Mouse (Mus musculus) hindbrain, embryonic 10.5 days (tissue): ENCODE measurements around the gene Man2a1. TPM values are rescaled to one million over a fixed set of nuclear protein-coding genes. Genes with fewer than 3 reads are reported as not detected.

Source experiments
- DNase-seq: peaks from one replicate; pipeline ENCODE4 v3.0.0-alpha.2; 2017; ENCODE audit warnings: low spot score
- H3K27ac ChIP-seq: fragments of 300-500 bp; sonication (generic); 2 replicates; pipeline ENCODE4 v1.5.1; 2016; ENCODE audit warnings: mild to moderate bottlenecking, moderate library complexity
- H3K27me3 ChIP-seq: fragments of 300-500 bp; sonication (generic); 2 replicates; pipeline ENCODE4 v1.6.1; 2016; ENCODE audit warnings: mild to moderate bottlenecking; ENCODE audit not compliant: poor library complexity, insufficient read depth, severe bottlenecking
- H3K36me3 ChIP-seq: fragments of 300-500 bp; sonication (generic); 2 replicates; pipeline ENCODE4 v1.6.1; 2016; ENCODE audit warnings: mild to moderate bottlenecking, moderate library complexity
- H3K4me1 ChIP-seq: fragments of 300-500 bp; sonication (generic); replicated peaks from 2 replicates; pipeline ENCODE4 v1.6.1; 2016; ENCODE audit warnings: mild to moderate bottlenecking
- H3K4me3 ChIP-seq: fragments of 300-500 bp; sonication (generic); 2 replicates; pipeline ENCODE4 v1.5.1; 2016; ENCODE audit warnings: mild to moderate bottlenecking, moderate library complexity
- H3K9me3 ChIP-seq: fragments of 300-500 bp; sonication (generic); 2 replicates; pipeline ENCODE4 v1.6.1; 2016; ENCODE audit warnings: mild to moderate bottlenecking, moderate library complexity
- WGBS: fragments of 180-500 bp; shearing (Covaris S2); methylation state at CpG from one replicate; pipeline ENCODE4 v1.1.7; 2016; 5-methylcytosine and 5-hydroxymethylcytosine counted together
- polyA plus RNA-seq: library from polyadenylated mRNA; unstranded; fragments of >200 nt; fragmentation: Nextera tagmentation; extraction: Ambion mirVana; gene quantifications from 2 replicates; pipeline ENCODE4 v1.2.1, GENCODE M21; 2016

Gene Man2a1
- 3.2 and 5.0 TPM in 2 replicates for polyA plus RNA-seq

- Histone ChIP-seq H3K36me3 (no peaks in the 10 kb centered on the region), H3K27ac (peak within 1 kb of the TSS; percentile 97), H3K4me1 (peaks cover 42% of the 10 kb centered on the region), H3K4me3 (peak within 1 kb of the TSS; percentile 81), H3K27me3 (no peaks in the 10 kb centered on the region), H3K9me3 (no peaks in the 10 kb centered on the region)
- WGBS: under 1% methylated on average over 63 of the region's 69 CpGs
- DNase-seq: peak; percentile 85
These were observed at the start of gene Man2a1 for GRCm38 (mm10) chr17:64600372-64601090. Gene Man2a1, plus strand, starts transcription at chr17:64600736.

- Histone ChIP-seq H3K9me3 (no peaks in the 10 kb centered on the region), H3K27me3 (no peaks in the 10 kb centered on the region), H3K4me3 (no peak overlapping the region), H3K27ac (no peak overlapping the region), H3K4me1 (peaks cover 8% of the 10 kb centered on the region; the same call in 1 of the 2 replicates), H3K36me3 (no peaks in the 10 kb centered on the region)
- DNase-seq: no peak
- WGBS: 94% methylated on average over 10 of the region's 10 CpGs
These were observed 47.2 kb upstream of the Man2a1 start for GRCm38 (mm10) chr17:64553358-64553757.

DNA sequence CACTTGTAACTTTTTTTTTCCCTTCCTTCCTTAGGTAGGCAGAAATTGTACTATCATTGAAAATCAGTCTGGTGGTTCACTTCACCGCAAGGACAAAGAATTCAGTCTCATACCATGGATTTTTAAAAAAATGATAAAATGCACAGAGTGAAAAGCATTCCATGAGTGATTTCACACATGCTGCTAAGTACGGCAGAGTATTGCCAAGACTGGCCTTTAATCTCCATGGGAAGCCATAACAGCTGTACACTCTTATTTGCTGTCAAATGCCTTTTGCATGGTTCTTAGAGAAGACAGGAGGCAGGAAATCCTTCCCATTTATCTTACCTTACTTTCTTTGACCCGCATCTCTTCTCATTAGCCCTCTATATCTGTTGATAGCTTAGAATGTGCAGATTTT, 45.6 kb upstream of the Man2a1 start:
- no peaks in the 10 kb centered on the region for H3K9me3 ChIP-seq
- no peak overlapping the region for H3K27ac ChIP-seq
- 83% methylated on average over 3 of the region's 3 CpGs for WGBS
- H3K36me3 ChIP-seq: no peaks in the 10 kb centered on the region
- no peaks in the 10 kb centered on the region for H3K27me3 ChIP-seq
- DNase-seq: no peak
- peaks cover 21% of the 10 kb centered on the region; the same call in 1 of the 2 replicates for H3K4me1 ChIP-seq
- no peak overlapping the region for H3K4me3 ChIP-seq

- Histone ChIP-seq H3K9me3 (no peaks in the 10 kb centered on the region), H3K4me1 (peaks cover 27% of the 10 kb centered on the region; the same call in 1 of the 2 replicates), H3K36me3 (no peaks in the 10 kb centered on the region), H3K27ac (no peak overlapping the region), H3K4me3 (no peak overlapping the region), H3K27me3 (no peaks in the 10 kb centered on the region)
- 89% methylated on average over 22 of the region's 22 CpGs for WGBS
- DNase-seq: no peak
These were observed 43.7 kb upstream of the Man2a1 start for GRCm38 (mm10) chr17:64556661-64557445.

DNA sequence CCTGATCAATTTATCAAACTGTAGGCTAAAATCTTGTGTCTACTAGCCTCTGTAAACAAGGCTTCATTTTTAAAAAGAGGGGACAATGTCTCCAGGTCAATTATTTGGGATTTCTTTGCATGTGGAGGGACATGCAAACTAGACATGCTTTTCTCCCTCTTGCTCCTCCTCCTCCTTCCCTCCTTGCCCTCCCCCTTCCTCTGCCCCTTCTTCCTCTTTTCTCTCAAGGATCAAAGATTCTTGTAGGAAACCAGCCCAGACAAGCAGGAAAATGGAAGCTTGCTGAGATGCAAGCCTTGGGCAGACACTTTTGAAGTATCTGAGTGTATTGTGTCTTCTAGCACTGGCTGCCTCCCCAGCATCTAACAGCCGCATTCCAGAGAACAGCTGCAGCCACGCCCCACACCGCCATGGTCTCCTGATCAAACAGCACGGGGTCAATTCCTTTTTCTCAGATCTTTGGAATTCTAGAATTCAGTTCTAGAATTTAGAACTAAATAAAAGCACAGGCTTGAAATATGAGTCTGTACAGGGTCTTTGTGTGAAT, 41.5 kb upstream of the Man2a1 start:
- Histone ChIP-seq H3K27ac (peak overlapping the region; percentile 64), H3K9me3 (no peaks in the 10 kb centered on the region), H3K4me1 (peaks cover 27% of the 10 kb centered on the region; the same call in 1 of the 2 replicates), H3K27me3 (no peaks in the 10 kb centered on the region), H3K4me3 (peak overlapping the region; percentile 9; the same call in 1 of the 2 replicates), H3K36me3 (no peaks in the 10 kb centered on the region)
- peak; percentile 64 for DNase-seq
- WGBS: 3% methylated on average over 4 of the region's 4 CpGs

GRCm38 (mm10) chr17:64566435-64566834, 34.1 kb upstream of the Man2a1 start:
- WGBS: 82% methylated on average over 6 of the region's 6 CpGs
- Histone ChIP-seq H3K4me3 (no peak overlapping the region), H3K9me3 (peaks cover 6% of the 10 kb centered on the region; the same call in 1 of the 2 replicates), H3K36me3 (no peaks in the 10 kb centered on the region), H3K27ac (no peak overlapping the region), H3K4me1 (0 out of 2 replicates have a peak, but pooled peaks cover 5% of the 10 kb centered on the region), H3K27me3 (no peaks in the 10 kb centered on the region)
- DNase-seq: no peak

DNA sequence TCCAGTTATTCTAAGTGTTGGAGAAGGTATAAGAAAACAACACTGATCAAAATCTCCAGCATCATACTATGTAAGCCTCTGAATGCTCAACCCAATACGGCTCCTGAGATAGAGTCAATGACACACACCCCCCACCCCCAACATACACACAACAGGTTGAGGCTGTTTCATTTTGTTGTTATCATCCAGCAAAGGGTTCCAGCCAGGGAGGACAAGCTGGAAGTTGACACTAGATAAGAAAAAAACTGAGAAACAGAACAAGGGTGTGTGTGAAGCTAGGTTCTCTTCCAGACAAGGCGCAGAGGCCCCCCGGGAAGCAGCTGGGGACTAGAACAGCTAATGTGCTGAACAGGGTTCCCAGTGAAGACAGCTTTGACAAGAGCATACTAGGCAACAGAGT, 33.0 kb upstream of the Man2a1 start:
- WGBS: 91% methylated on average over 3 of the region's 3 CpGs
- DNase-seq: no peak
- Histone ChIP-seq H3K27ac (no peak overlapping the region), H3K4me1 (0 out of 2 replicates have a peak, but pooled peaks cover 5% of the 10 kb centered on the region), H3K36me3 (no peaks in the 10 kb centered on the region), H3K4me3 (no peak overlapping the region), H3K9me3 (peaks cover 6% of the 10 kb centered on the region; the same call in 1 of the 2 replicates), H3K27me3 (no peaks in the 10 kb centered on the region)

DNA sequence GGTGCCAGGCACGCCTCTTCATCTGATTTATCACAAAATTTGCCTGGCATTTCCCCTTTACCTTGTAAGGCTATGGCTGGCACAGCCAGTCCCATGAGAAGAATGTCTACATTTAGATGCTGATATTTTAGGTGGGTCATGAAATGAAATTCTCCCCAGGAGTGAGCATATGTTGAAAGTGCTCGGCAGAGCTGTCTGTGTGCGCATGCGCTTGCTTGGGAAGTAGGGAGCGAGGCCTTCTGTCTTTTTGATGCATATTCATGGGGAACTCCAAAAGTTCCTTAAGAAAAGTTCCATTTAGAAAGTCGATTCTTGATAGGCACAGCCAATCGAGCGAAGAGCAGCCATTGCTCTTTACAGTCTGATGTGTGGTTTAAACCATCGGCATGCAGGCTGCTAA, 26.6 kb upstream of the Man2a1 start:
- no peak for DNase-seq
- Histone ChIP-seq H3K4me1 (0 out of 2 replicates have a peak, but pooled peaks cover 9% of the 10 kb centered on the region), H3K4me3 (no peak overlapping the region), H3K27me3 (no peaks in the 10 kb centered on the region), H3K36me3 (no peaks in the 10 kb centered on the region), H3K9me3 (peaks cover 6% of the 10 kb centered on the region; the same call in 1 of the 2 replicates), H3K27ac (no peak overlapping the region)
- WGBS: 92% methylated on average over 9 of the region's 9 CpGs

DNA sequence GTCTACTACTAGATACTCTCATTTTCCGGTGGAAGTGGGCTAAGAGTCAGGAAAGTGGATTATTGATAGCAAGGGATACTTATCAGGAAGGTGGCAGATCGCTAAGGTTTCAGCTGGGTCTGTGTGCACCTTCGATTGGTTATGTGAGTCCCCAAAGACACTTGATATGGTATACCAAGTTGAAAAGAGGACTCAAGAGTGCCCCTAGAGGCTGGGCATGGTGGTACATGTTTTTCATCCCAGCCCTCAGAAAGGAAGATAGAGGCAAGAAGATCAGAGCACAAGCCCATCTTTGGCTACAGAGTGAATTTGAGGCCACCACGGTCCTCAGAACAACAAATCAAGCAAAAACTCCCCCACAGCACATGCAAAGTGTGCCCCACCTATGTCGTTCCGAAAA, 25.3 kb upstream of the Man2a1 start:
- Histone ChIP-seq H3K4me3 (no peak overlapping the region), H3K9me3 (no peaks in the 10 kb centered on the region), H3K36me3 (no peaks in the 10 kb centered on the region), H3K27me3 (no peaks in the 10 kb centered on the region), H3K27ac (no peak overlapping the region), H3K4me1 (0 out of 2 replicates have a peak, but pooled peaks cover 9% of the 10 kb centered on the region)
- DNase-seq: no peak
- 73% methylated on average over 6 of the region's 6 CpGs for WGBS

- Histone ChIP-seq H3K27ac (no peak overlapping the region), H3K9me3 (no peaks in the 10 kb centered on the region), H3K4me3 (no peak overlapping the region), H3K4me1 (0 out of 2 replicates have a peak, but pooled peaks cover 9% of the 10 kb centered on the region), H3K36me3 (no peaks in the 10 kb centered on the region), H3K27me3 (no peaks in the 10 kb centered on the region)
- DNase-seq: no peak
- 48% methylated on average over 5 of the region's 5 CpGs for WGBS
These were observed 23.1 kb upstream of the Man2a1 start for GRCm38 (mm10) chr17:64577485-64577884.

GRCm38 (mm10) chr17:64578346-64578745, 22.2 kb upstream of the Man2a1 start:
- no peak overlapping the region for H3K4me3 ChIP-seq
- no peaks in the 10 kb centered on the region for H3K27me3 ChIP-seq
- WGBS: 38% methylated on average over 4 of the region's 4 CpGs
- 0 out of 2 replicates have a peak, but pooled peaks cover 9% of the 10 kb centered on the region for H3K4me1 ChIP-seq
- H3K27ac ChIP-seq: no peak overlapping the region
- no peak for DNase-seq
- no peaks in the 10 kb centered on the region for H3K9me3 ChIP-seq
- H3K36me3 ChIP-seq: no peaks in the 10 kb centered on the region

- Histone ChIP-seq H3K9me3 (no peaks in the 10 kb centered on the region), H3K36me3 (no peaks in the 10 kb centered on the region), H3K4me3 (no peak overlapping the region), H3K27ac (no peak overlapping the region), H3K4me1 (0 out of 2 replicates have a peak, but pooled peaks cover 9% of the 10 kb centered on the region), H3K27me3 (no peaks in the 10 kb centered on the region)
- DNase-seq: no peak
- 84% methylated on average over 8 of the region's 8 CpGs for WGBS
These were observed 20.8 kb upstream of the Man2a1 start for GRCm38 (mm10) chr17:64579696-64580095.
